Mouse (Mus musculus): Measurements from ENCODE around the gene Dhx37.

Dhx37 gene

DNA sequence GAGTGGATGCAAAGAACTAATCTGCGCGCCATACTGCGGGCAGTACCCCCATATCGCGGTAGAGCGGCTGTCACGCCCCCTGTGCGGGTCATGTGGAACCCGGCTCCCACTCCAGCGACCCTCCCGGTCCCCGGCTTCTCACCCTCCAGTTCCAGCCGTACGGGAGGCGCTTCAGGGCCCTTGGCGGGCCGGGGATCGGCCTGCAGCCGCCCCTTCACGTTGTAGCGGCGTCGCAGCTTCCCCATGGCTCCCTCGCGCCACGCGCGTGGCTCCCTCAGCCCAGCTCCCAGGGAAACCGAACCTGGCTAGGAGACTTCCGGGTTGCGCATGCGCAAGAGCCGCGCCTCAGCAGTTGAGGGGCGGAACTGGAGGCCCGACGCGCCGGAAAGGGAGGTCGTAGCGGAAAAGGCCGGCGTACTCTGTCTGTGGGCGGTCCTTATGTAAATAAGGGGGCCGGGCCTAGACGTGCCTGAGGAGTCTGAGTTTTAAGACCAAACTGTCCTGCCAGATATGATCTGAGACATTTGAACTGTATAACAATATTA lies at the start of gene Dhx37:
Gene Dhx37, minus strand, starts transcription at position 329 of the 545 bp plus-strand sequence.
- DNase-seq = peak; percentile 97

DNA sequence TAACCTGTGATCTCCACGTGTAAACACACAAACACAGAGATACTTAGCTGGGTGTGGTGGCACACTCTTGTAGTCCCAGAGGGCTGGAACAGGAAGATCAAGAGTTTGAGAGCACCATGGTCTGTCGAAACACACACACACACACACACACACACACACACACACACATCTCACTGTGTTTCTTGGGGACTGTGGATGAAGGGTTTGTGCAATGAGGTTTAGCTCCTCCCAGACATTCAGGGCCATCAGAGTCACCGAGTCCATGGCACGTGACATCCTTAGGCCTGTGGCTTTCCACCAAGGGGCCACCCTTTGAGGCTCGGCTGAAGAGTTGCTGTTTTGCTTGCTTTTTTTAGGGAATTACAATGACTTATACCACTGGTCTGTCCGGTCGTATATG lies 48.6 kb upstream of the Dhx37 start:
- DNase-seq = no peak

DNA sequence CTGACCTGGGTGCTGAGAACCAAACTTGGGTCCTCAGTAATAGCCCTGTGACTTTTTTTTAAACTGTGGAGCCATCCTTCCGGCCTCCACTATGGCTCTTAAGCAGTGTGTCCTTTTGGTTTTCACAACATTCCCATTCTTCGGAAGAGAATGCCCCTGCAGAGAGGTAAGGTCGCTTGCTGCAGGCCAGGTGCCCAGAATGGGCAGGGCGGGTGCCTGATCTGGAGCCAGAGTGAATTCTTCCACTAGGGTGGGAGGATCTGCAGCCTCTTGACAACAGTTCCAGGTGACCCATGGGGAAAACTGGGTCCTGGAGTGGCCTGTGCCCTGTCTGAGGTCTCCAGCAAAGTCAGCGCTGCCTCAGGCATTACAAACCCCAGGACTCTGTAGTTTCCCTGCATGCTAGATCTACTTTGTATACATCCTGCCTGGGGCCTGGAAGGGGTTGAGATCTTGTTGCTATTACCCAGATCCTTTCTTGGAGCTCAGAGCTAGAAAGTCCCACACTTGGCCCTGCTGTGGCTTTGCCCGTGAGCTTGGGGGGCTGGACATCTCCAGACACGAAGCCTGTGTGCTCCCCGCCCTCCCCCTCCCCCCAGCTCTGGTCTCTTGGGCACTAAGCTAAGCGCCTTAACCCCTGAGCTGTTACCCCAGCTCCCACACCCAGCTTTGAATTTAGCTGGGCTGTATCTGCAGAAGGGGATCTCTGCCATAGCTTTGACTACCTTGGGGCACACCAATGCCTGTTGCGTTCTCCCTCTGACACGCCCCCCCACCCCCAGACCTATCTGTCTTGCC lies 46.7 kb upstream of the Dhx37 start:
- DNase-seq = peak; percentile 59

DNA sequence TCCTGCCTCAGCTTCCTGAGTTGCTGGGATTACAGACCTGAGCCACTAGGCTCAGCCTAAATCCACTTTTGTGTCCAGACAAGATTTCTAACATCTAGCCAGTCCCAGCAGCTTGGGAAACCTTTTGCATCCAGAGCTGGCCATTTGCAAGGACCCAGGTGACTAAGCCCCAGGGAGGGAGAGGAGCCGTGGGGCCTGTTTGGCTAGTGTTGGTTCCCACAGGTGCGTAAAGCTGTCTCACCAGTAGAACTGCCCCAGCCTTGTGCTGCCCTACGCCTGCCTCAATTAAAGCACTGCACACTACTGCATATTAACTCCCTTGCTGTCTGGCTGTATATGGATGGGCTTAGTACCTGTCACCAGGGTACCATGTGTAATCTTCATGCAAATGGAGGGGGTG lies 45.5 kb upstream of the Dhx37 start:
- DNase-seq = no peak

DNA sequence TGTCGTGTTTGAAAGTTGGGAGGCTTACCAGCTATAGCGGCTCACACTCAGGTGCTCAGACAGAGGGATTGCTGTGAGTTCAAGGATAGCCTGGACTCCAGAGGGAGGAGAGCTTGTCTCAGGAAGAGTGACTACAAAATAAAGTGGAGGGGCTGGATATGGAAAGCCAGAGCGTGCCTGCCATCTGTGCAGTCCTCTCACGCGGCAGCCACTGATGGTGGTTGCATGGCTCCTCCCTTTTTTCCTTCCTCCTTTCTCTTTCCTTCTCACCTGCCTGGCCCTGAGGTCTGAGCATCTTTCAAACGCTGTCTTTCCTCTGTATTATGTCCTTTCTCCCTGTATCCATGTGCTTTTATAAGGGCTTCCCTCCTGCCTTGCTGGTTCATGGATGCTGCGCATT lies 44.1 kb upstream of the Dhx37 start:
- no peak for DNase-seq

DNA sequence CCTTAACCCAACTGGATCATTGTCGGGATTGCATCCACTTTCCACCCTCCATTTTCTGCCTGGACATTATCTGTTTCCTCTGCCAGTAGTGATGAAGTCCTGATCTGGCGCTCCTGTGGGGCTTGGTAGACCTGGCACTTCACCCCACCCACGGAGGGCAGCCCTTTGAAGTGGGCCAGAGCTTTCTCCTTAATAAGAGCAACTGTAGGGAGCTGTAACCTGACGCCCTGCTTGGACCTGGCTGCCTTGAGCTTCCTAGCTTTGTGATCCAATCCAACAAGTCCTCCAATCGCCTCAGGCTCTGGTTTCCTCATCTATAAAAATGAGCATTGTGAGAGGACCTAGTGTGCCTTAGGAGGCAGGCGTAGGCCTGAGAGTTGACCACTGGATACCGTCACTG lies 43.6 kb upstream of the Dhx37 start:
- DNase-seq = no peak

DNA sequence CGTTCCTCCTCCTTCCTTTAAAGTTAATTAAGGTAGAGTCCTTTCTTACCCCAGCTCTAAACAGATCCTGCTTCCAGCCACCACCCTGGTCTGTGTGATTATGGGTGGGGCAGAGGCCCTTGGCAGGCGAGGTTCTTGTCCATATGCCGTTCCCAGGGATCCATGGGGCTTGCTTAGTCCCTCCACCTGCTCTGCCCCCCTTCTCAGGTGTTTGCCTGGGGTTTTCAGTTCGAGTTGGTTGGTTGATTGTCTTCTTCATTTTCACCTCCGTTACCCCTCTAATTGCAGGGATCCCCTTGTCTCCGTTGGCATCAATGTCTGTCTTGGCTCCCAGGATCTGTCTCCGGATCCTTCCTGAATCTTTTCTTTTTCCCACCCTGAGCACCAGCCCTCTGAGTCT lies 42.9 kb upstream of the Dhx37 start:
- DNase-seq = no peak

DNA sequence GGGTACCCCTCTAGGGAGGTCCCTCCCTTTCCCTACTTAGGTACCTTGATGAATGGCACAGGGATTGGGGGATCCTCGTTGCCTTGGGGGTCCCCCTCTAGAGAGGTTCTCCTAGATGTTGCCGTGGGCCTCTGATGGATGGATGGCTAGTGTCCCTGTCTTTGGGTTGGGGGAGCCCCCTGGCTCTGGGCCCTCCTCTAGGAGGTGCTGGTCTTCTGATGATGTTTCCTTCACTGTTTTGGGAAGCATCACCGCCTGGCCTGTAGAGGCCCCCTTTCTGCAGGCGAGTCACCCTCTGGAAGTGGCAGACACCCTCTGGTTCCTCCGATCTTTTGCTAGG lies 42.3 kb upstream of the Dhx37 start:
- DNase-seq = no peak

DNA sequence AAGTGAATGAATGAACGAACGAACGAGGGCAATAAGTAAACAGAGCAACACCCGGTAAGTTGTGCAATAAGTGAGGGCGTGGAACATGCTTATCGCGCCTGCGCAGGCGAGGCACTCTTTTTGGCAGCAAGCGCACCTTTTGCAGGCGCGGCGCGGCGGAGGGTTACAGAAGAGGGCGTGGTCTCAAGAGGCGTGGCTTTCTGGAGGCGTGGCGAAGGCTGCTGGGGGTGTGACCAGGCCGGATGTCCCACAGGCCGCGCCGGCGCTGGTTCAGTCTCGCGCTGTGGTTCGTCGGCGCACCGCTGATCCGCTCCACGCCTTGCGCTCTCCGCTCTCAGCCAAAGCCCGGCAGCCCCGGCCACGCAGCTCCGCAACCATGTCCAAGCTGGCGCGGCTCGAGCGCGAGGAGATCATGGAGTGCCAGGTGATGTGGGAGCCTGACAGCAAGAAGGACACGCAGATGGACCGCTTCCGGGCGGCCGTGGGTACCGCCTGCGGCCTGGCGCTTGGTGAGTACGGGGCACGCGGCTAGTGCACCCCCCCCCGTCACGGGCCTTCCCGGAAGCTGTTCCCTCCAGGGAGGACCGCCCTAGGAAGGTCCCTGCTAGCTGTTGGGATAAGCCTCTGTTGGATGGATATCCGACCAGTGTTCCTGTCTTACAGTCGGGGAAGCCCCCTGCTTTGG lies 41.8 kb upstream of the Dhx37 start, which contains the start of gene Aacs:
Gene Aacs, plus strand, starts transcription at position 214 of the 685 bp plus-strand sequence.
- DNase-seq = peak; percentile 97

- DNase-seq = no peak
These were observed 41.1 kb upstream of the Dhx37 start for GRCm38 (mm10) chr5:125475030-125475429.

DNA sequence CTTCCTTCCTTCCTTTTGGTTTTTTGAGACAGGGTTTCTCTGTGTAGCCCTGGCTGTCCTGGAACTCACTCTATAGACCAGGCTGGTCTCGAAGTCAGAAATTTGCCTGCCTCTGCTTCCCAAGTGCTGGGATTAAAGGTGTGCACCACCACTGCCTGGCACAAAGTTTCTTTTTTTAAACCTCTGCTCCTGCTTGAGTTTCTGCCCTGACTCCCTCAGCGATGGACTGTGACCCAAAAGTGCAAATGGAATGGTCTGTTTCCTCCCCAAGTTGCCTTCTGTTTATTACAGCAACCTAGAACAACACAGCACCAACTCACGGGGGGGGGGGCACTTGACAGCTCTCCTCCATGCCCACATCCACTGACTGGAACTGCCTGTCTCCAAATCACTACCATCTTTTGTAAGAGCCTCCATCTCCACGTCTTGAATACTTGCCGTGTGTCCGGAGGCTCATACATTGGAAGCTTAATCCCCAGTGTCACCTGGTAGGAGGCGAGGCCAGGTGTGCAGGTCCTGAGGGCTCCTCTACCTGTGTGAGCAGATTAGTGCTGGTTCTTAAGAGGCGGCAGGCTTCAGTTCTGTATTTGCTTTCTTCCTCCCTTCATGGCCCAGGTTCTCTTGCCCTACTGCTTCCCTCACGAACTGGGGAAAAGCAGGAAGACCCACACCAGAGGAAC lies 39.0 kb upstream of the Dhx37 start:
- no peak for DNase-seq

DNA sequence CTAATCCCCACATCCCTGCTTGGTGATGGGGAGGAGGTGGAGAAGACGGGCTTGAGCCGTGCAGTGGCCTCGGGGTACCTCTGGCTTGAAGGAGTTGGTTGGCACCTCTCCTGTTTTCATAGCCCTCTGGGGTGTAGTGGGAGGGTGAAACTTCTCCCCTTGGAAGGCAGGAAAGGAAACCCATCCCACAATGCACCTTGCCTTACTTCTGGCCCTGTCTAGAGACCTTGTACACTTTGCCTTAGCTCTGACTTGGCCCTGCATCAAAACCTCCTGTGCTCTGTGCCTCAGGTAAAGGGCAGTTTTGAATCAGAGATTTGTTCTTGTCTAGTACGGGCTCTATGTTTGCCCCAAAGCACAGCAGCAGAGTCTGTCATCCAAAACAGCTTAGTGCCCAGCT lies 36.8 kb upstream of the Dhx37 start:
- no peak for DNase-seq

DNA sequence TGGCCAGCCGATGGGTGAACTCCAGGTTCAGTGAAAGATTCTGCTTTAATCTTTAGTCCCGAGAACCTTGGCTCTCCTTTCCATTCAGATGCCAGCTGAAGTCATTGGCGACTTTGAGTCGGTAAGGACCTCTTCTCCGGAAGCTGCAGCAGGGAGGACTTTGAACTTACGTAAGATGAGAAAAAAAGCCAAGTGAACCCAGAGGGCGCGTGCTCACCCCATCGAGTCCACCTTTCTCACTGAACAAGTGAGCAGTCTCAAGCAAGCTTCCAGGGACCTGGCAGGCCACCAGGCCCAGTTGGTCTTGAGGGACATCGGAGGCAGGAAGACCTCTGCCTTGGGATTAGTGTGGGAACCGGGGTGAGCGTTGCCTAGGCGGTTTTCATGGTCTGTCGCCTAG lies 33.3 kb upstream of the Dhx37 start:
- no peak for DNase-seq

DNA sequence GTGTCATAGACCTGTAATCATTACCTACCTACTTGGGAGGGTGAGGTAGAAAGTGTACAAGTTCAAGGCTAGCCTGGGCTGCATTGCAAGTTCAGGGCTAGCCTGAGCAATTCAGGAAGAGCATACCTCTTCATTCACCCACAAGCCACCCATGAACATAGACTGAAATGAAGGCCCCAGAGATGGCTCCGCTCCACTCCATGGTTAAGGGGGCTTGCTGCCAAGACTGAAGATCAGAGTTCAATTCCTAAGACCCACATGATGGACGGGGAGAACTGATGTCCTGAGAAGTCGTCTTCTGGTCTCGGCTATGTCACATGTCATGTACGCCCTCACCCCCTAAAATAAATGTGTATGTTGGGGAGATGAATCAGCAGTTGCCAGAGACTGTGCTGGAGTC lies 32.6 kb upstream of the Dhx37 start:
- no peak for DNase-seq

GRCm38 (mm10) chr5:125465701-125466106 lies 31.8 kb upstream of the Dhx37 start:
- peak; percentile 99 for DNase-seq

DNA sequence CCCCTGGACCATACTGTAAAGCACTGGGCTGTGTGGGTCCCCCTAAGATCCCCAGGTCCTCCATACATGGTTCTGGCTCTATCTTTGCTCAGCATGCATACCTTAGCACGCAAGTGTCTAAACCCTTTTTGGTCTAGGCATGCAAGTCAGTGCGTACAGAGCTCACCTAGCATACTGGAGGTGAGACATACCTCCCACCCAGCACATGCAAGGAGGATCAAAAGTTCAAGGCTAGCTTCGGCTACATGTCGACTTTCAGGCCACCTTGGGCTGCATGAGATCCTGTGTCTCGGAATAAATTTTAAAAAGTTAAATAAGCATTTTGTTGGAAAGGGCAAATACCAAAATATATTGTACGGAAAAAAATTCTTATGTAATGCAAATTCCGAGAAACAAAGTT lies 31.3 kb upstream of the Dhx37 start:
- DNase-seq = no peak

DNA sequence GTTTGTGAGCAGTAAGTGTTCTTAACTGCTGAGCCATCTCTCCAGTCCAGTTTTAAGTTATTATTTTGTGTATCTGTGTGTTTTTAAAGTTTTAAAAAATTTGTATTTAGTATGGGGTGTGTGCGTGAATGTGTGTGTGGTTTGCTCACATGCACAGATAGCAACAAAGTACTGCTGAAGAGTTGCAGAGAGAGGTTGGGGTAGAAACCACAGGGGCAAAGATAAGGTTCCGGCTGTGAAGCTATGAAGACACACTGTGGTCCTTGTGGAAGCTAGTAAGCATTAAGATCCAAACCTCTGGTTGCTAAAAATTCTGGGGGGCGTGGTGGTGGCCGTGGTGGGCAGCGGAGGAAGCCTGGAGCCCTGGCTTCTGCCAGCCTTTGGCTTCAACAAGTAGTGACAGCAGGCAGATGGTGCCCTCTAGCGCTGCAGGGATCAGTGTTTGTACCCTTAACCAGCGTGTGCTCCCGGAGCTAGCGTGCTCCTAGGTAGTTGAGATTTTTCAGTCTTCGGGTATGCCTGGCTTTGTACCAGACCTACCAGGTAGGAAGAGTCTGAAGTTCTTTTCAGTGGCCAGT lies 28.0 kb upstream of the Dhx37 start:
- peak; percentile 63 for DNase-seq

DNA sequence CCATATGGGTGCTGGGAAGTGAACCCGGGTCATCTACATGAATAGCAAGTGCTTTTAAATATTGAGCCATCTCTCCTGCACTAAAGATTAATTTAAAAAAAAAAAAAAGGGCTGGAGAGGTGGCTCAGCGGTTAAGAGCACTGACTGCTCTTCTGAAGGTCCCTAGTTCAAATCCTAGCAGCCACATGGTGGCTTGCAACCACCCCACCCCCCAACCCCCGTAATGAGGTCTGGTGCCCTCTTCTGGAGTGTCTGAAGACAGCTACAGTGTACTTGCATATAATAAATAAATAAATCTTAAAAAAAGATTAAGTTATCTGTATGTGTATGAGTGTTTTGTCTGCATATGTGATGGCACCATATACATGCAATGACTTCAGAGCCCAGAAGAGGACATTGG lies 26.7 kb upstream of the Dhx37 start:
- no peak for DNase-seq

DNA sequence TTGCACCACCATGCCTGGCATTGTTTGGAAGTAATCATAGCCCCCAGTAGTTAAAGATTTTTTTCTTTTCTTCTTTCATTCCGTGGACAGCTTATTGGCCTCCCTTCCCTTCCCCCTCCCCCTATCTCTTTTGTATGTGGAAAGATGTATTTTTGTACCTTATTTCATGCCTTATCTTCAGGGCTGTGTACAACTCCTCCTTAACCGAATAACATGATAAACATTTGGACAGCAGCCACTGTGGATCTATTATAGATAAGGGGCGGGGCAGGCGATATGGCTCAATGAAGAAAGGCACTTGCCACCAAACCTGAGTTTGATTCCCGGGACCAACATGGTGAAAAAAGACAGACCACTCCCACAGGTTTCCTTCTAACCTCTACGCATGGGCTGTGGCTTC lies 23.6 kb upstream of the Dhx37 start:
- no peak for DNase-seq

DNA sequence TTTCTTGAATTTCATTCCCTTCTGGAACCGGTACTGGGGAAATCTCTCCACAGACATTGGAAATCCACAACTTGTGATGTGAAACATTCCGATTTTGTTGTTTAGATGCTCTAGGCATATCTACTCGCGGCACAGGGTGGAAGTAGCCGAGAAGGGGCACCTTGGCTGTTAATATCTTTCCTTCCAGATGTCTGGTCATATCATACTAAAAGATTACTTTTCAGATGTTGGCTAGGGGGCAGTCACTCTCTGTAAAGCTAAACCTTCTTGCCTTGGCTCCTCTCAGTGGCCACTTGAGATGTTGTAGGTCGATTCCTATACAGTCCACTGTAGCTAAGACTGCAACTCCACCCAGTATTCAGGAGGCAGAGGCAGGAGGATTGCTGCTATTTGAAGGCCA lies 22.2 kb upstream of the Dhx37 start:
- no peak for DNase-seq

GRCm38 (mm10) chr5:125452573-125452972 lies 18.7 kb upstream of the Dhx37 start:
- no peak for DNase-seq

DNA sequence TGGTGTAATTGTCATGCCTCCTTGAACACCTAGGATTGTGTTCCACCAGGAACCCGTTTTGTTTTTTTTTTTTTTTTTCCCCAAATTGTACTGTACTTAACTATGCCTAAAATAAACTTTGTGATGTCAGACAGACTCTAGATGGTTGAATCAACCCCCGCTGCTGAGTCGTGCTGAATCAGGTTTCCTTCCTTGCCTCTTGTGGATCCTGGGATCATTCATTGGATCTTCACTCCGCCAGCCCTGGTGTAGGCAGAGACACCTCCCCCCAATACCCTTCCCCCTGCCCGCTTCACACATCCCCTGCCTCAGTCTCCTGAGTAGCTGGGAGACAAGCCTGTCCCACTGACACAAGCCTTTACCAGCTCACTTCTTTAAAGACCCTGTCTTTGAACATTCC lies 15.4 kb upstream of the Dhx37 start:
- DNase-seq = no peak

DNA sequence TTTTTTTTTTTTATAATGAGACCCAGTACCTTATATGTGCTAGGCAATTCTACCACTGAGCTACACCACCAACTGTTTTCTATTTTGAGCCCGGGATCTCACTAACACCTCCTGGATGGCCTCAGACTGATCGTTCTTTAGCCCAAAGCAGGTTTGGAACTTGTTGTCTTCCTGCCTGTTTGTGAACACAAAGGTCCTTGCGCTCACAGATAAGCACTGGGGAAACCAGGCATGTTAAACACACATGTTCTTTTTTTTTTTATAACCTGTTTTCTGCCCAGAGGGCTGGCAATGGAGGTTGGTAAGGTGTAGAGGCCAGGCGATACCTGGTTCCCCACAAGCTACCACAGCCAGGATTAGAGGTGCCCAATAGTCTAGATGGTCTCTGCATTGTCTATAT lies 14.7 kb upstream of the Dhx37 start:
- DNase-seq = no peak

All from retina, postnatal 1 day (tissue).